Mouse (Mus musculus) heart, adult 2 months (tissue): ENCODE results near the gene Stk4. TPM values are rescaled to one million over a fixed set of nuclear protein-coding genes. Genes with fewer than 3 reads are reported as not detected.

Experiments
- DNase-seq, 2 experiments: peaks; one replicate each; pipeline ENCODE4 v3.0.0; 2021
- H3K27ac ChIP-seq: fragments of 200-600 bp; 2 replicates; pipeline ENCODE4 v1.8.1; 2022
- H3K27me3 ChIP-seq: fragments of 200-500 bp; 2 replicates; pipeline ENCODE4 v1.6.1; 2012; ENCODE audit warnings: mild to moderate bottlenecking, low read length, inconsistent platforms, mixed read lengths; ENCODE audit not compliant: control insufficient read depth, insufficient read depth
- H3K36me3 ChIP-seq: fragments of 200-500 bp; 2 replicates; pipeline ENCODE4 v1.6.1; 2012; ENCODE audit warnings: low read length, inconsistent platforms; ENCODE audit not compliant: control insufficient read depth, insufficient read depth
- H3K4me1 ChIP-seq: fragments of 200-500 bp; 2 replicates; pipeline ENCODE4 v1.6.1; 2011; ENCODE audit warnings: low read length; ENCODE audit not compliant: control insufficient read depth, insufficient read depth
- H3K4me3 ChIP-seq: fragments of 200-600 bp; 2 replicates; pipeline ENCODE4 v1.8.1; 2022
- H3K79me2 ChIP-seq: fragments of 200-500 bp; replicated peaks from 2 replicates; pipeline ENCODE4 v1.6.1; 2012; ENCODE audit warnings: mild to moderate bottlenecking, inconsistent platforms, low read length, moderate library complexity, mixed read lengths; ENCODE audit not compliant: control insufficient read depth, insufficient read depth
- H3K9ac ChIP-seq: fragments of 200-500 bp; 2 replicates; pipeline ENCODE4 v1.6.1; 2012; ENCODE audit warnings: low read depth, mild to moderate bottlenecking, control low read depth, inconsistent platforms, low read length, mixed read lengths
- CTCF ChIP-seq: fragments of 200-600 bp; IDR thresholded peaks from 2 replicates; pipeline ENCODE4 v1.8.1; 2022; ENCODE audit warnings: antibody characterized with exemption, mild to moderate bottlenecking, moderate library complexity
- EP300 ChIP-seq: fragments of 200-500 bp; IDR thresholded peaks from 2 replicates; pipeline ENCODE4 v1.6.1; 2011; ENCODE audit warnings: low read depth, low read length, control low read depth; ENCODE audit not compliant: insufficient read depth
- POLR2A ChIP-seq: fragments of 200-500 bp; IDR thresholded peaks from 2 replicates; pipeline ENCODE4 v1.6.1; 2011; ENCODE audit warnings: mild to moderate bottlenecking, low read depth, low read length, control low read depth; ENCODE audit not compliant: insufficient read depth
- WGBS: fragments of 180-500 bp; shearing (Covaris S2); methylation state at CpG from one replicate; pipeline ENCODE4 v1.1.7; 2018; 5-methylcytosine and 5-hydroxymethylcytosine counted together
- intact Hi-C: fragments of 180-260 bp; cut with DNase I; formaldehyde crosslinking; loops from one replicate; pipeline ENCODE4 v1.15.1; 2025
- polyA plus RNA-seq: library from polyadenylated mRNA; depleted of rRNA; stranded (reverse); fragments of >200 nt; gene quantifications from 2 replicates; pipeline ENCODE4 v1.2.3, GENCODE M21; 2012
- total RNA-seq, 2 experiments: library from RNA; stranded (reverse); gene quantifications; 2 replicates each; pipeline ENCODE4 v1.2.3; 2021

The Stk4 gene
- total and polyA plus RNA-seq, 3 experiments: 6.4 to 14.7 (median 14.3) TPM

- TF ChIP-seq EP300 (no peak), POLR2A (no peak), CTCF (no peak)
- intact Hi-C loops: loop anchor here (2.0 to 10.0 kb wide), 2 partner anchors 74 to 238 kb away; no protein-coding TSS in a partner anchor
- Histone ChIP-seq H3K4me1 (0 out of 2 replicates have a peak, but pooled peaks cover 1% of the 10 kb centered on the region), H3K27me3 (no peaks in the 10 kb centered on the region), H3K9ac (no peak overlapping the region), H3K4me3 (no peak overlapping the region), H3K27ac (no peak overlapping the region), H3K36me3 (peaks cover 2% of the 10 kb centered on the region; the same call in 1 of the 2 replicates), H3K79me2 (no peaks in the 10 kb centered on the region)
- no peak for DNase-seq
- WGBS: 80% methylated on average over 16 of the region's 16 CpGs
Measured at GRCm38 (mm10) chr2:164107125-164107874, 37.2 kb downstream of the Stk4 start.

GRCm38 (mm10) chr2:164108501-164108900 lies 38.4 kb downstream of the Stk4 start:
- Histone ChIP-seq H3K27ac (no peak overlapping the region), H3K79me2 (no peaks in the 10 kb centered on the region), H3K9ac (no peak overlapping the region), H3K27me3 (no peaks in the 10 kb centered on the region), H3K4me1 (0 out of 2 replicates have a peak, but pooled peaks cover 1% of the 10 kb centered on the region), H3K4me3 (no peak overlapping the region), H3K36me3 (peaks cover 2% of the 10 kb centered on the region; the same call in 1 of the 2 replicates)
- no peak for TF ChIP-seq CTCF
- TF ChIP-seq EP300: no peak
- TF ChIP-seq POLR2A: no peak
- 65% methylated on average over 4 of the region's 4 CpGs for WGBS
- no peak for DNase-seq
- intact Hi-C loops: loop anchor here (10.0 kb wide), 1 partner anchor 236 kb away; no protein-coding TSS in a partner anchor

- Histone ChIP-seq H3K4me1 (0 out of 2 replicates have a peak, but pooled peaks cover 1% of the 10 kb centered on the region), H3K79me2 (no peaks in the 10 kb centered on the region), H3K27ac (no peak overlapping the region), H3K4me3 (no peak overlapping the region), H3K9ac (no peak overlapping the region), H3K27me3 (no peaks in the 10 kb centered on the region), H3K36me3 (peaks cover 2% of the 10 kb centered on the region; the same call in 1 of the 2 replicates)
- intact Hi-C loops: no loop called here
- no peak for TF ChIP-seq POLR2A
- TF ChIP-seq CTCF: no peak
- no peak for TF ChIP-seq EP300
- WGBS: 48% methylated on average over 8 of the region's 8 CpGs
- no peak for DNase-seq
Measured at GRCm38 (mm10) chr2:164111546-164111945, 41.4 kb downstream of the Stk4 start.

GRCm38 (mm10) chr2:164114051-164114450 lies 43.9 kb downstream of the Stk4 start:
- WGBS: 91% methylated on average over 6 of the region's 6 CpGs
- no peaks in the 10 kb centered on the region; the same call in 1 of the 2 replicates for H3K36me3 ChIP-seq
- intact Hi-C loops: no loop called here
- TF ChIP-seq EP300 (no peak), CTCF (no peak), POLR2A (no peak)
- no peak overlapping the region for H3K27ac ChIP-seq
- H3K79me2 ChIP-seq: no peaks in the 10 kb centered on the region
- H3K4me1 ChIP-seq: 0 out of 2 replicates have a peak, but pooled peaks cover 1% of the 10 kb centered on the region
- no peak overlapping the region for H3K4me3 ChIP-seq
- H3K9ac ChIP-seq: no peak overlapping the region
- H3K27me3 ChIP-seq: no peaks in the 10 kb centered on the region
- peak in 1 of 2 experiments; percentile 20 for DNase-seq

GRCm38 (mm10) chr2:164115531-164115930 lies 45.4 kb downstream of the Stk4 start:
- intact Hi-C loops: no loop called here
- TF ChIP-seq POLR2A (no peak), CTCF (no peak), EP300 (no peak)
- no peak overlapping the region for H3K4me3 ChIP-seq
- H3K36me3 ChIP-seq: no peaks in the 10 kb centered on the region
- H3K79me2 ChIP-seq: no peaks in the 10 kb centered on the region
- H3K4me1 ChIP-seq: 0 out of 2 replicates have a peak, but pooled peaks cover 1% of the 10 kb centered on the region
- H3K9ac ChIP-seq: no peak overlapping the region
- no peaks in the 10 kb centered on the region for H3K27me3 ChIP-seq
- no peak overlapping the region for H3K27ac ChIP-seq
- no peak for DNase-seq
- 85% methylated on average over 10 of the region's 10 CpGs for WGBS

- Histone ChIP-seq H3K27ac (no peak overlapping the region), H3K9ac (no peak overlapping the region), H3K4me1 (no peaks in the 10 kb centered on the region), H3K36me3 (no peaks in the 10 kb centered on the region), H3K27me3 (no peaks in the 10 kb centered on the region), H3K4me3 (no peak overlapping the region), H3K79me2 (no peaks in the 10 kb centered on the region)
- intact Hi-C loops: no loop called here
- TF ChIP-seq POLR2A: no peak
- TF ChIP-seq EP300: no peak
- TF ChIP-seq CTCF: no peak
- DNase-seq: no peak
- 93% methylated on average over 6 of the region's 6 CpGs for WGBS
Measured at GRCm38 (mm10) chr2:164119503-164119902, 49.4 kb downstream of the Stk4 start.
